Mouse (Mus musculus) cerebellum, postnatal 36 days (tissue): ENCODE results near the gene Trpc7.
A peak's percentile ranks its signal among the peaks of the same experiment; 100 is the strongest.

ENCODE experiments used
- DNase-seq, 2 experiments: peaks; one replicate each; pipeline ENCODE4 v3.0.0; 2021 to 2022; ENCODE audit warnings: mixed read lengths in 2 of 2

Gene Trpc7

GRCm38 (mm10) chr13:56742325-56742901 lies 153.4 kb downstream of the Trpc7 start:
- no peak for DNase-seq

GRCm38 (mm10) chr13:56741691-56742090 lies 154.1 kb downstream of the Trpc7 start:
- DNase-seq, result no peak

- DNase-seq, result no peak
Observed at GRCm38 (mm10) chr13:56740496-56740895, 155.3 kb downstream of the Trpc7 start.

- no peak for DNase-seq
Observed at GRCm38 (mm10) chr13:56739556-56739955, 156.2 kb downstream of the Trpc7 start.

GRCm38 (mm10) chr13:56735212-56735875 lies 160.4 kb downstream of the Trpc7 start:
- DNase-seq, result peak; percentile 16 to 31

- no peak for DNase-seq
Observed at GRCm38 (mm10) chr13:56734617-56735016, 161.2 kb downstream of the Trpc7 start.

GRCm38 (mm10) chr13:56729046-56729445 lies 166.7 kb downstream of the Trpc7 start:
- no peak for DNase-seq

- no peak for DNase-seq
Observed at GRCm38 (mm10) chr13:56726551-56726950, 169.2 kb downstream of the Trpc7 start.
